Mouse (Mus musculus) MEL (cell line): ENCODE measurements around the gene Thbs3. TPM values are rescaled to one million over a fixed set of nuclear protein-coding genes. Genes with fewer than 3 reads are reported as not detected.

Source experiments
- DNase-seq: peaks from one replicate; pipeline ENCODE4 v3.0.0; 2011; ENCODE audit warnings: low read depth, low spot score
- H3K27ac ChIP-seq: 2 replicates; pipeline ENCODE4 v1.5.1; 2012; ENCODE audit warnings: low read depth, mild to moderate bottlenecking, control low read depth, low read length, moderate library complexity; ENCODE audit not compliant: control insufficient read depth
- H3K27me3 ChIP-seq, 2 experiments: fragments of 150-350 bp in 1 of 2; sonication (generic) in 1 of 2; 2 replicates each; pipeline ENCODE4 v1.6.1; 2012; ENCODE audit warnings: low read length in 2 of 2, mild to moderate bottlenecking in 2 of 2, improper control_type of control experiment in 1 of 2, moderate library complexity in 1 of 2; ENCODE audit not compliant: insufficient read depth in 2 of 2, control insufficient read depth in 1 of 2
- H3K36me3 ChIP-seq, 2 experiments: 2 replicates each; pipeline ENCODE4 v1.6.1; 2012 to 2014; ENCODE audit warnings: low read length in 2 of 2, improper control_type of control experiment in 1 of 2, inconsistent platforms in 1 of 2, mild to moderate bottlenecking in 1 of 2; ENCODE audit not compliant: insufficient read depth in 2 of 2, control insufficient read depth in 1 of 2
- H3K4me1 ChIP-seq, 2 experiments: fragments of 150-350 bp in 1 of 2; sonication (generic) in 1 of 2; 2 replicates each; pipeline ENCODE4 v1.6.1; 2012; ENCODE audit warnings: low read length in 2 of 2, improper control_type of control experiment in 1 of 2, mild to moderate bottlenecking in 1 of 2; ENCODE audit not compliant: insufficient read depth in 2 of 2, control insufficient read depth in 1 of 2
- H3K4me3 ChIP-seq, 2 experiments: fragments of 150-350 bp in 1 of 2; sonication (generic) in 1 of 2; 2 replicates each; pipeline ENCODE4 v1.5.1; 2012; ENCODE audit warnings: low read depth in 2 of 2, low read length in 2 of 2, mild to moderate bottlenecking in 2 of 2, moderate library complexity in 2 of 2, control low read depth in 1 of 2, improper control_type of control experiment in 1 of 2; ENCODE audit not compliant: control insufficient read depth in 1 of 2, insufficient read depth in 1 of 2
- H3K79me2 ChIP-seq: 2 replicates; pipeline ENCODE4 v1.6.1; 2012; ENCODE audit warnings: mild to moderate bottlenecking, low read length, moderate library complexity; ENCODE audit not compliant: control insufficient read depth, poor library complexity, insufficient read depth
- H3K9ac ChIP-seq: 2 replicates; pipeline ENCODE4 v1.6.1; 2012; ENCODE audit warnings: low read depth, mild to moderate bottlenecking, control low read depth, low read length, moderate library complexity; ENCODE audit not compliant: control insufficient read depth, poor library complexity, severe bottlenecking
- H3K9me3 ChIP-seq: fragments of 150-350 bp; sonication (generic); replicated peaks from 2 replicates; pipeline ENCODE4 v1.6.1; 2012; ENCODE audit warnings: mild to moderate bottlenecking, low read length, improper control_type of control experiment, moderate library complexity; ENCODE audit not compliant: insufficient read depth
- CHD1 ChIP-seq: IDR thresholded peaks from 2 replicates; pipeline ENCODE4 v1.6.1; 2012; ENCODE audit warnings: low read depth, mild to moderate bottlenecking, inconsistent platforms, low read length, improper control_type of control experiment
- CHD2 ChIP-seq: IDR thresholded peaks from 2 replicates; pipeline ENCODE4 v1.6.1; 2011; ENCODE audit warnings: low read length, improper control_type of control experiment
- E2F4 ChIP-seq: IDR thresholded peaks from 2 replicates; pipeline ENCODE4 v1.6.1; 2011; ENCODE audit warnings: low read depth, low read length, improper control_type of control experiment, borderline replicate concordance
- ELF1 ChIP-seq: IDR thresholded peaks from 2 replicates; pipeline ENCODE4 v1.6.1; 2014; ENCODE audit warnings: low read depth, mild to moderate bottlenecking, inconsistent platforms, low read length, improper control_type of control experiment, moderate library complexity
- EP300 ChIP-seq, 2 experiments: IDR thresholded peaks; 2 replicates each; pipeline ENCODE4 v1.6.1; 2011; ENCODE audit warnings: improper control_type of control experiment in 2 of 2, low read length in 2 of 2, low read depth in 1 of 2, mild to moderate bottlenecking in 1 of 2
- GATA1 ChIP-seq: IDR thresholded peaks from 2 replicates; pipeline ENCODE4 v1.6.1; 2011; ENCODE audit warnings: low read depth, low read length, improper control_type of control experiment
- HCFC1 ChIP-seq: IDR thresholded peaks from 2 replicates; pipeline ENCODE4 v1.6.1; 2012; ENCODE audit warnings: low read depth, mild to moderate bottlenecking, inconsistent platforms, low read length, improper control_type of control experiment, moderate library complexity
- JUND ChIP-seq: IDR thresholded peaks from 2 replicates; pipeline ENCODE4 v1.6.1; 2011; ENCODE audit warnings: low read depth, mild to moderate bottlenecking, improper control_type of control experiment, low read length
- MAX ChIP-seq: IDR thresholded peaks from 2 replicates; pipeline ENCODE4 v1.6.1; 2011; ENCODE audit warnings: low read length, improper control_type of control experiment
- MXI1 ChIP-seq: IDR thresholded peaks from 2 replicates; pipeline ENCODE4 v1.6.1; 2011; ENCODE audit warnings: mild to moderate bottlenecking, low read depth, low read length, improper control_type of control experiment
- MYC ChIP-seq: IDR thresholded peaks from 2 replicates; pipeline ENCODE4 v1.6.1; 2011; ENCODE audit warnings: low read depth, mild to moderate bottlenecking, low read length, improper control_type of control experiment, moderate library complexity
- NELFE ChIP-seq: IDR thresholded peaks from 2 replicates; pipeline ENCODE4 v1.6.1; 2011; ENCODE audit warnings: low read depth, low read length, improper control_type of control experiment
- RCOR1 ChIP-seq: IDR thresholded peaks from 2 replicates; pipeline ENCODE4 v1.6.1; 2012; ENCODE audit warnings: low read depth, mild to moderate bottlenecking, inconsistent platforms, low read length, improper control_type of control experiment
- SIN3A ChIP-seq: IDR thresholded peaks from 2 replicates; pipeline ENCODE4 v1.6.1; 2012; ENCODE audit warnings: low read length, improper control_type of control experiment, inconsistent platforms
- SMC3 ChIP-seq: IDR thresholded peaks from 2 replicates; pipeline ENCODE4 v1.6.1; 2011; ENCODE audit warnings: low read depth, low read length, improper control_type of control experiment
- TAL1 ChIP-seq: IDR thresholded peaks from 2 replicates; pipeline ENCODE4 v1.6.1; 2012; ENCODE audit warnings: mild to moderate bottlenecking, inconsistent platforms, low read length, moderate library complexity, mixed read lengths
- USF1 ChIP-seq: IDR thresholded peaks from 2 replicates; pipeline ENCODE4 v1.6.1; 2014; ENCODE audit warnings: low read depth, mild to moderate bottlenecking, inconsistent platforms, low read length, improper control_type of control experiment, moderate library complexity
- USF2 ChIP-seq, 2 experiments: IDR thresholded peaks; 2 replicates each; pipeline ENCODE4 v1.6.1; 2011 to 2012; ENCODE audit warnings: improper control_type of control experiment in 2 of 2, low read length in 2 of 2, borderline replicate concordance in 1 of 2, inconsistent platforms in 1 of 2, low read depth in 1 of 2, mild to moderate bottlenecking in 1 of 2; ENCODE audit not compliant: insufficient read depth in 1 of 2
- ZKSCAN1 ChIP-seq: IDR thresholded peaks from 2 replicates; pipeline ENCODE4 v1.6.1; 2012; ENCODE audit warnings: low read depth, mild to moderate bottlenecking, inconsistent platforms, low read length, improper control_type of control experiment, moderate library complexity
- polyA plus RNA-seq, 2 experiments: library from polyadenylated mRNA; stranded (reverse) in 1 of 2; unstranded in 1 of 2; fragments of >175 nt in 1 of 2; fragments of >200 nt in 1 of 2; gene quantifications; 2 replicates each; pipeline versions ENCODE4 v1.2.1 to v1.2.4; 2012; ENCODE audit warnings: low replicate concordance in 2 of 2, low read depth in 1 of 2; ENCODE audit not compliant: insufficient read length in 2 of 2, insufficient read depth in 1 of 2, missing spikeins in 1 of 2
- total RNA-seq: library from RNA; depleted of rRNA; stranded (reverse); fragments of 300-350 nt; gene quantifications from 2 replicates; pipeline ENCODE4 v1.2.3, GENCODE M21; 2012

The Thbs3 gene
- total and polyA plus RNA-seq, 3 experiments, result 1.8 to 4.9 TPM; not detected in 1

DNA sequence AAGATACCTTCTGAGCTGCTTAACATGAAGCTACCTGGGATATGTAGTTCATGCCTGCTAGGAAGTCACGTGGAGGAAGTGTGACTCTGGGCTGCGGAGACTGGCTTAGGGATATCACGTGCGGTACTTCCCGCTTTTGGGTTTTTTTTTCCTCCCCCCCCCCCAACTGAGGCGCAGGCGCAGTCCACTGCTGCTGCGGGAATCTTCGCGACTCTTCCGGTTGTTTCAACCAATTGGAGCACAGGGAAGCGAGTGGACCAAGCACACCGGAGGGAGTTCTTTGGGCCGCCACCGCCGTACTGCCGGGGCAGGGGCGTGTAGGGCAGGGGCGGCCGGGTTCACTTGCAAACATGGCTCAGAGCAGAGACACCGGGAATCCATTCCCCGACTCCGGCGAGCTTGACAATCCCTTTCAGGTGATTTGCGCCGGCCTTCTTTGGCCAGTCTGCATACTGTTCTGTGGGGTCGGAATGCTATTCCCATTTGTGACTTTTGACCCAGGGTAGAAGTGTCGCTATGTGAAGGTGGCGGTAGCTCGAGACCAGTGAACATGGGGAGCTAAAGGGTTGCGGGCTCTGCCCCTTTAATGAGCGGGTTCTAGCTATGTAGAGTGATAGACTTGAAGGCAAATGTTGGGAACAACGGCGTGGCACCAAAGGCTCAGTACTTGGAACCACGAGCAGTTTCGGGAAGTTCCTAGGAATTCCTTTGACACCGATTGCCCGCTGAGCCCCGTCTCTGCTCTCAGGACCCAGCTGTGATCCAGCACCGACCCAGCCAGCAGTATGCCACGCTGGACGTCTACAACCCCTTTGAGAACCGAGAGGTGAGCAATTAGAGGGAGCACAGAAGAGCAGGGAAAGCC is 37.5 kb upstream of the Thbs3 start, which contains the start of gene Scamp3 (continued):
- peak; percentile 85 for TF ChIP-seq MXI1
- TF ChIP-seq ZKSCAN1, result peak; percentile 69; the same call in 1 of the 2 replicates
- TF ChIP-seq CHD1, result no peak
- TF ChIP-seq MAX, result peak; percentile 100
- peak; percentile 100 for TF ChIP-seq USF1
- no peak for TF ChIP-seq TAL1
- TF ChIP-seq RCOR1, result no peak
- TF ChIP-seq JUND, result no peak
- peak; percentile 96 for TF ChIP-seq ELF1
- TF ChIP-seq E2F4, result peak; percentile 88
- peak; percentile 57; the same call in 1 of the 2 replicates for TF ChIP-seq CHD2
- peak in 1 of 2 experiments; percentile 18; a peak in 1 of 4 replicates for TF ChIP-seq EP300 (IDR thresholded peaks at IDR 0.05; ENCODE audit: low read depth in 1 of 2, low read length in 2 of 2)
- TF ChIP-seq NELFE, result peak; percentile 80
- TF ChIP-seq GATA1, result no peak; the same call in 1 of the 2 replicates
- peak; percentile 99 for TF ChIP-seq USF2 (IDR thresholded peaks at IDR 0.05; ENCODE audit: borderline replicate concordance in 1 of 2, insufficient read depth in 1 of 2, low read depth in 1 of 2, low read length in 2 of 2)
- no peak for TF ChIP-seq SMC3

DNA sequence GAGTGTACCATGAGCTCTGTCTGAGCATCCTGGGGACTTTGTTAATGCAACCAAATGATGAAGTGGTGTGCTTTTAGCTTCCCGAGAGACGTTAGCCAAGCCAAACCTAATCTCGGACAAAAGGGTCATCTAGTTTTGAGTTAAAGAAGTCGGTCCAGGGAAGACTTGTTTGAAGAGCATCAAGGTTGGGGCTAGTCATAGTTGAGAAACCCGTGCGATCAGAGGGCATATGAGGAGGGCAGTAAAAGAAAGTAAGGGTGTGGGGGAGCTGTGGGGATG is 36.9 kb upstream of the Thbs3 start:
- Histone ChIP-seq H3K4me3 (peak overlapping the region; percentile 58 to 91), H3K36me3 (peaks cover 21 to 36% of the 10 kb centered on the region in 2 experiments), H3K4me1 (peaks cover 7 to 35% of the 10 kb centered on the region in 2 experiments; a peak in 3 of 4 replicates), H3K79me2 (peaks cover 23% of the 10 kb centered on the region), H3K27me3 (no peaks in the 10 kb centered on the region), H3K9me3 (no peaks in the 10 kb centered on the region), H3K9ac (peak overlapping the region; percentile 85), H3K27ac (peak overlapping the region; percentile 71)
- peak; percentile 69 for DNase-seq
- no peak for TF ChIP-seq HCFC1
- TF ChIP-seq SIN3A, result no peak
- TF ChIP-seq MYC, result 0 out of 2 replicates have a peak, but pooled peaks have one; percentile 19
- no peak for TF ChIP-seq TAL1
